Mouse (Mus musculus) neural tube, embryonic 14.5 days (tissue): Measurements from ENCODE around the gene Plekha3. TPM values are rescaled to one million over a fixed set of nuclear protein-coding genes. Genes with fewer than 3 reads are reported as not detected.
A peak's percentile ranks its signal among the peaks of the same experiment; 100 is the strongest.

Experiments
- ATAC-seq: fragments of 200-750 bp; cut with Nextera tagmentation; 2 replicates; pipeline ENCODE4 v1.8.0; 2017; ENCODE audit warnings: low read depth, mild to moderate bottlenecking, moderate TSS enrichment, moderate library complexity
- H3K27ac ChIP-seq: fragments of 300-500 bp; sonication (generic); 2 replicates; pipeline ENCODE4 v1.5.1; 2014; ENCODE audit warnings: low read depth, mild to moderate bottlenecking, control low read depth, low read length, moderate library complexity, mixed read lengths
- H3K27me3 ChIP-seq: fragments of 300-500 bp; sonication (generic); 2 replicates; pipeline ENCODE4 v1.6.1; 2014; ENCODE audit warnings: low read length; ENCODE audit not compliant: control insufficient read depth, insufficient read depth
- H3K36me3 ChIP-seq: fragments of 300-500 bp; sonication (generic); 2 replicates; pipeline ENCODE4 v1.6.1; 2014; ENCODE audit warnings: low read length, mixed read lengths; ENCODE audit not compliant: control insufficient read depth, insufficient read depth
- H3K4me1 ChIP-seq: fragments of 300-500 bp; sonication (generic); 2 replicates; pipeline ENCODE4 v1.6.1; 2014; ENCODE audit warnings: low read length; ENCODE audit not compliant: control insufficient read depth, insufficient read depth
- H3K4me2 ChIP-seq: fragments of 300-500 bp; sonication (generic); 2 replicates; pipeline ENCODE4 v1.6.1; 2014; ENCODE audit warnings: mild to moderate bottlenecking, low read depth, low read length, control low read depth
- H3K4me3 ChIP-seq: fragments of 300-500 bp; sonication (generic); 2 replicates; pipeline ENCODE4 v1.5.1; 2014; ENCODE audit warnings: low read depth, low read length, control low read depth, mixed read lengths
- H3K9ac ChIP-seq: fragments of 300-500 bp; sonication (generic); replicated peaks from 2 replicates; pipeline ENCODE4 v1.6.1; 2014; ENCODE audit warnings: low read depth, mild to moderate bottlenecking, control low read depth, low read length, mixed read lengths
- H3K9me3 ChIP-seq: fragments of 300-500 bp; sonication (generic); 2 replicates; pipeline ENCODE4 v1.6.1; 2016; ENCODE audit warnings: low read length; ENCODE audit not compliant: control insufficient read depth
- WGBS: fragments of 180-500 bp; shearing (Covaris S2); extraction: QIAGEN DNeasy Blood & Tissue Kit; methylation state at CpG from one replicate; pipeline ENCODE4 v1.1.7; 2014; 5-methylcytosine and 5-hydroxymethylcytosine counted together
- polyA plus RNA-seq: library from polyadenylated mRNA; unstranded; fragments of >200 nt; fragmentation: Nextera tagmentation; extraction: Ambion mirVana; gene quantifications from 2 replicates; pipeline ENCODE4 v1.2.1, GENCODE M21; 2014

Gene Plekha3
- polyA plus RNA-seq, 1 experiment from 2014 or later: 11.4 TPM

DNA sequence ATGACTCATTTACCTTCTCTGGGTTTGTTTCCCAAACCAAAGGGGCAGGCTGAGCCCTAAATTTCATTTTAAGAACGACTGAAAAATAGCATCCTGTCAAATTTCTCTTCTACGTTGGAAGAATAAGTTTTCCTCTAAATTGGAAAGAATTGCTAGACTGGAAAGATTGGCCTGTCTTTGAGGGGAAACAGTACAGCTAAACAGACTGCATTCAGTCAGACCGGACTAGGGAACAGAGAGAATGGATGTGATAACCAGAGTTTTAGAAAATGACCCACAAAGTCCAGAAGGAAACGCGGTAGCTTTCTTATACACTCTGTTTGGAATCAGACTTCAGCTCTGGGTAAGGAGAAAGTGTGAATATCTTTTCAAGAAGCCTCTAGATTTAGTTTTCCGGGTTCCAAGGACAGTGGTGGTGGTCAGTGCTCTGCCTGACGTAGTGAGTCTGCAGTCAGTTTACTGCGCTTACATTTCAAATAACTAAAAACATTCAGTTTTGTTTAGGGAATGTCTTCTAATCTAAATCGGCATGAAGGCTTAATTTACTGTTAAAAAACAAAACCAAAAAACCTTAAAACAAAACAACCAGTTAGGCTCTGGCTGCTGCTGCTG, 2.8 kb upstream of the Plekha3 start:
- Histone ChIP-seq H3K4me3 (peak overlapping the region; percentile 40), H3K9me3 (no peaks in the 10 kb centered on the region), H3K9ac (peak overlapping the region; percentile 51), H3K4me2 (peak overlapping the region; percentile 81), H3K27me3 (no peaks in the 10 kb centered on the region), H3K27ac (peak overlapping the region; percentile 82), H3K4me1 (peaks cover 22% of the 10 kb centered on the region), H3K36me3 (no peaks in the 10 kb centered on the region)
- no peak for ATAC-seq
- 38% methylated on average over 9 of the region's 9 CpGs for WGBS

DNA sequence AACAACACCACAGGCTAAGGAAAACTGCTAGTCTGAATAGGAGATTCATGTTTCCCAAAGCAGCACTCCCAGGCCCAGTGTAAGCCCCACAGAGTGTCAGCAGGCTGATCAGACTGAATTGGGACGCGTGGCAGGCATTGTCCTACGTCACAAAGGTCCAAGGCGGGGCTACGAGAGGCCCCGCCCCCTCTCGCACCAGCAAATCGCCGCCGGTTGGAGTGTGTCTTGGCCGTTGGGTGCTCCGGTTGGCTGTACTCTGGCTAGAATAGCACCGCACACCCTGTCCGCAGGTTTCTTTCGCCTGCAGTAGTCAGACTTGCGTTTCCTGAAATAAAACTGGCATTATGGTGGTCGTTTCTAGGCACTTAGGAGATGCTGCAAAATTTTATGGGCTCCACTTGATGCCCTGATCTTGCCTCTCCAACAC, 2.1 kb upstream of the Plekha3 start, which contains the start of gene Fkbp7:
Gene Fkbp7 (minus strand): TSS at position 151 of the 427 bp plus-strand sequence.
- peaks cover 27% of the 10 kb centered on the region for H3K4me1 ChIP-seq
- H3K27me3 ChIP-seq: no peaks in the 10 kb centered on the region
- no peaks in the 10 kb centered on the region for H3K36me3 ChIP-seq
- H3K9ac ChIP-seq: peak within 1 kb of the TSS; percentile 51
- ATAC-seq: peak; percentile 93
- peak within 1 kb of the TSS; percentile 81 for H3K4me2 ChIP-seq
- under 1% methylated on average over 17 of the region's 17 CpGs for WGBS
- peak within 1 kb of the TSS; percentile 40 for H3K4me3 ChIP-seq
- H3K27ac ChIP-seq: peak within 1 kb of the TSS; percentile 82
- no peaks in the 10 kb centered on the region for H3K9me3 ChIP-seq

DNA sequence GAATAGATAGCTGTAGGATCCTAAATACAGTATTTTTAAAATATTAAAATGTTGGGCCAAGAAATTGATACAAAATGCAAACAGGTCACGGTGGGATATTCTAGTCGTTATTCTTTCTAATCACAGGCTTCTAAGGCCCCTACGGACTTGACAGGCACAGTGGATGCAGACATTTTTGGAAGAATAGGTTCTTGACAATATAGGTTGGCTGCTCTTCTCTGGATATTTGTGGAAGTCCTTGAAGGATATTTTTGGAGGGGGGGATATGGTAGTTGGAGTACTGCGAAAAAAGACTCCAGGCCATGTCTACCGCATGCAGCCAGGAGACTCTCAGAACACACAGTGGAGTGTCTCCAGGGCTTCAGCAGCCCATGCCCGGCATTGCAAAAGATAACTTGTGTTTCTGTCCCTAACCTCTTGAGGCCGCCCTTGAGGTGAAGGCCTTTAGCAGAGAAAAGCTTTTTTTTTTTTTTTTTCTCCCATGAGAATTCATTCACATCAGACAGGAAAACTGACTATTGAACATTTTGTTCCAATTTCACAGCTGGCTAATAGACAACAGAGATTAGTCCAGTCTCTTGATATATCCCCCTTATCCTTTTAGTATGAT, 1.5 kb upstream of the Plekha3 start:
- H3K4me1 ChIP-seq: peaks cover 27% of the 10 kb centered on the region
- H3K36me3 ChIP-seq: no peaks in the 10 kb centered on the region
- ATAC-seq: no peak
- no peak overlapping the region for H3K9ac ChIP-seq
- WGBS: 40% methylated on average over 7 of the region's 7 CpGs
- no peaks in the 10 kb centered on the region for H3K27me3 ChIP-seq
- peak overlapping the region; percentile 40; the same call in 1 of the 2 replicates for H3K4me3 ChIP-seq
- H3K4me2 ChIP-seq: peak overlapping the region; percentile 81
- H3K27ac ChIP-seq: peak overlapping the region; percentile 82; the same call in 1 of the 2 replicates
- no peaks in the 10 kb centered on the region for H3K9me3 ChIP-seq

DNA sequence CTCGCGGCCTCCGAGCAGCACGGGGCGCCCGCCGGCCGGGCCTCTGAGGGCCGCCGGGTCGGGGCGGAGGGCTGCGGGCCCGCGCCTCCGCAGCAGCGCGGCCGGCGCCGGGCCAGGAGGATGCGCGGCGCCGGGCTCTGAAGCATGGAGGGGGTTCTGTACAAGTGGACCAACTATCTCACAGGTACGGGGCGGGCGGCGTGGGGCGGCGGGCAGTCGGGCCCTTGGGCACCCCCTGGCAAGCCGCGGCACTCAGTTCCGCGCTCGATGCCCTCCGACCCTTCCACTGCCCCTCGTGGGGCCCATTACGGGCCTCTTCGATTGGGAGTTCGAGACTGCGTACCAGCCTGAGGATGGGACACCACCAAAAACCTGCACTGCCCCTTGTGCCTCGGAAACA, 370 bp downstream of the Plekha3 start:
- no peaks in the 10 kb centered on the region for H3K9me3 ChIP-seq
- peak; percentile 55 for ATAC-seq
- H3K9ac ChIP-seq: peak overlapping the region; percentile 88
- H3K4me1 ChIP-seq: peaks cover 27% of the 10 kb centered on the region
- H3K4me3 ChIP-seq: peak overlapping the region; percentile 82
- 0% methylated on average over 29 of the region's 44 CpGs for WGBS
- peaks cover 4% of the 10 kb centered on the region; the same call in 1 of the 2 replicates for H3K36me3 ChIP-seq
- H3K4me2 ChIP-seq: peak overlapping the region; percentile 75
- no peaks in the 10 kb centered on the region for H3K27me3 ChIP-seq
- peak overlapping the region; percentile 73 for H3K27ac ChIP-seq

DNA sequence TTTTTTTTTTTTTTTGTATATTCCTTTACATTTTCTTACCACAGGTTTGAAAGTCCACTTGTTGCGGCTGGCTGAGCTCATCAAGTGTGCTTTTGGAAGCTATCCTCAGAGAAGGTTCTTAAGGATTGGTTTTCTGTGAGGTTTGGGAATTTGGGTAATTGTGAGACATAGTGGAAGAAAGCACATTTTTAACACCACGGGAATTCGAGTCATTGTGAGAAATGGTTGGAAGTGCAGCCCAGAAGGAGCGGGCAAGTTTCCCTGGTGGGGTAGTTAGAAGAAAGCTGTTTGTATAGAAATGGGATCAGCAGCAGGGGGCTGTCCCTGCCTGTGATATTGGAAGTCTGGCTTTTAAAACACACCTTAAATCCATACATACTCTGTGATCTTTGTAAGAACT, 868 bp downstream of the Plekha3 start:
- peak overlapping the region; percentile 88 for H3K9ac ChIP-seq
- H3K4me1 ChIP-seq: peaks cover 27% of the 10 kb centered on the region
- H3K27me3 ChIP-seq: no peaks in the 10 kb centered on the region
- H3K27ac ChIP-seq: no peak overlapping the region
- H3K4me3 ChIP-seq: peak overlapping the region; percentile 82
- H3K36me3 ChIP-seq: peaks cover 4% of the 10 kb centered on the region; the same call in 1 of the 2 replicates
- no peaks in the 10 kb centered on the region for H3K9me3 ChIP-seq
- 7% methylated on average over 4 of the region's 4 CpGs for WGBS
- ATAC-seq: no peak
- peak overlapping the region; percentile 75 for H3K4me2 ChIP-seq

DNA sequence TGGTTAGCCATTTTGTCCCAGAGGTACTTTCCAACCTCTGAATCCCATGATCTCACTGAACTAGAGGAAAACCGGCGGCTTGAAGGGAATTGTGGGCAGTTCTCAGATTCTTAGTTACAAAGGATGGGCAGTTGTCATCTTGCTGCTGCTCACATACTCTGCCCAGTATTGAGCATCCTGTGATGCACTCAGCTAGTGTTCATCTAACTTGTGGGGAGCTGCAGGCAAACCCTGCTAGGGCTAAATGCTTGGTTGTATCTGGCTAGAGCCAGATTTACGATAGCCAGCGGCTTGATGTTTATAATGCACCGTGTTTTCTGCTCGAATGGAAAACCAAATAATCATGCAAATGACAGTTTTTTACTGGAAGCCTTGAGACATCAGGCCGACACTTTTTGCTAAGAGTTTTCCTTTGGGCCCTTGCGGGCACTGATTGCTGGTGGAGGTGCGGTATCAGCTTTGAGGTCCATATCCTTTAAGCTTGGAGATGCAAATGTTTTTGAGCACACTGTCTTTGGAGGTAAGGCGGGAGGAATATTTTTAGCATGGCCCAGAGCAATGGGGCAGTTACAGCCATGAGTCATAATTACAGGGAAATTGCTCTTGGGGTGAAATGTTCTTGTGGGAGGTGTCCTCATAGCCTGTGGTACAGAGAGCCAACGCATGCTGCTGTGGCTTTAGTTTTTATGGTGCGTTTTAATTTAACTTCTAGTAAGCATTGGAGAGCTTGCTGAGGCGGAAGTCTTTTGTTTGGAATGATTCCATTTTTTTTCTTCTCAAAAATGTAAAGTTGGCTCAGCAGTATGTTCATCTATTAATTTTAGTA, 1.5 kb downstream of the Plekha3 start:
- peaks cover 27% of the 10 kb centered on the region for H3K4me1 ChIP-seq
- H3K27me3 ChIP-seq: no peaks in the 10 kb centered on the region
- no peaks in the 10 kb centered on the region for H3K9me3 ChIP-seq
- H3K9ac ChIP-seq: peak overlapping the region; percentile 88
- no peak for ATAC-seq
- peak overlapping the region; percentile 75 for H3K4me2 ChIP-seq
- H3K27ac ChIP-seq: no peak overlapping the region
- H3K4me3 ChIP-seq: peak overlapping the region; percentile 82
- 36% methylated on average over 13 of the region's 13 CpGs for WGBS
- peaks cover 4% of the 10 kb centered on the region; the same call in 1 of the 2 replicates for H3K36me3 ChIP-seq

DNA sequence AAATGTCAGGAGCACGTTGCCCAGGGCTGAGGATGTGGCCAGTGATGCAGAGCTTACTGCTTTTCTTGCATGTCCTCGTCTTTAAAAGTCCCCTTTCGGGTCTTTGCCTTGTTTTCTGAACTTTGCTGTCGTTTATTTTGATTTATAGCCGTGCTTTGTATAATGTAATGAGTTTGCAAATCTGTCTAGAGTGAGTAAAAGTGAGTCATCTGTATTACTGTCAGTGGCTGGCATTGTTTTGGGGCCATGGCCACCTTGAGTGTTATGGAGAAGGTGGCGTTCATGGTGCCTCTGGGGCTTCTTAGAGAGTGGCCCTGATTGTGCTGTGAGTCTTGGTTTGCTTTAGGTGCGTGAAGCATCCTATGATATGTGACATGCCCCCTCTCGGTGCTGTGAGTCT, 7.2 kb downstream of the Plekha3 start:
- ATAC-seq: no peak
- peaks cover 4% of the 10 kb centered on the region; the same call in 1 of the 2 replicates for H3K4me1 ChIP-seq
- peaks cover 41% of the 10 kb centered on the region for H3K36me3 ChIP-seq
- 86% methylated on average over 8 of the region's 8 CpGs for WGBS
- no peak overlapping the region for H3K27ac ChIP-seq
- no peaks in the 10 kb centered on the region for H3K9me3 ChIP-seq
- H3K27me3 ChIP-seq: no peaks in the 10 kb centered on the region
- no peak overlapping the region for H3K4me2 ChIP-seq
- no peak overlapping the region for H3K9ac ChIP-seq
- no peak overlapping the region for H3K4me3 ChIP-seq

DNA sequence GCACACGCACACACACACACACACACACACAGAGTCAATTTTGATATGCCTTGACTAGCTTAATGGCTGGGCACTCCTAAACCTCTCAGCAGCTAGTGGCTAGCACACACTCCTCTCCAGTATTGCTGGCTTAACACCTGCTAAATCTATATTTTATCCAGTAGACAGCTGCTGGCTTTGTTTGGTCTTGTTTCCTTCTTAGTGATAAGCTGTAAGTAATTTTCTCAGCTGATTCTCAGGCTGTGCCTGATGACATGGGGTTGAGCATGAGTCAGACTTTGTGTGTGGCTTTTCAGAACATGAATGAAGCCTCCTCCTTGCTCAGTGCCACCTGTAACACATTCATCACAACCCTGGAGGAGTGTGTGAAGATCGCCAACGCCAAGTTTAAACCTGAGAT, 11.9 kb downstream of the Plekha3 start:
- no peak overlapping the region for H3K4me2 ChIP-seq
- no peaks in the 10 kb centered on the region for H3K4me1 ChIP-seq
- no peaks in the 10 kb centered on the region for H3K27me3 ChIP-seq
- ATAC-seq: no peak
- H3K9me3 ChIP-seq: no peaks in the 10 kb centered on the region
- H3K27ac ChIP-seq: no peak overlapping the region
- peaks cover 50% of the 10 kb centered on the region for H3K36me3 ChIP-seq
- 91% methylated on average over 3 of the region's 3 CpGs for WGBS
- no peak overlapping the region for H3K4me3 ChIP-seq
- H3K9ac ChIP-seq: no peak overlapping the region
